22 mouse cellular contexts compared by ENCODE assay signal in the genomic region with DNA sequence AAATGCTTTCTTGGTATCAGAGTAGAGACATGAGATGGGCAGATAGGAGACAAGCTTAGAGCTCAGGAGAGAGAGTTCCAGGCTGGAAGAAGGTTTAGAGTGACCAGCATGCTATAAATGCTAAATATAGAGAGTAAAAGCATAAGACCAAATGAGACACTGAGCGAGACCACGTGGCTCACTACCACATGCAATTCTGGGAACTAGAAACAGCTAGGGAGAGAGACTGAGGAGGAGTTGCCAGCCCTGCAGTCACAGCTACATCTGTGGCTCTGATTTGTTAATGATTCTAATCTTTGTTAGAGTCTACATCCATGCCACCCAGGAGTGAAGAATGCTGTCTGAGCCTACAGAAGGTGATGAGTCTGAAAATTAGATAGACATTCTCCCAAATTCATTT. TPM values are rescaled to one million over a fixed set of nuclear protein-coding genes. Genes with fewer than 3 reads are reported as not detected.
DNase-seq lines count a peak whose midpoint lies in the region; ATAC-seq and TF ChIP-seq lines count a peak whose summit lies in the region.
"Had no signal": no experiment of that assay in that cellular context is flagged by ENCODE, and none has a peak within 500 bp of the region (broad histone marks: within the 10 kb centered on the region; RNA-seq: fewer than 3 reads in every experiment).

No protein-coding gene starts in this region.

- H3K27ac ChIP-seq in layer of hippocampus, adult 2 months: no peak overlapping the region; the same call in 1 of the 2 replicates
- H3K27ac ChIP-seq: embryonic facial prominence, embryonic 13.5 days; forebrain, embryonic 13.5 days; heart, embryonic 10.5 days; hindbrain, embryonic 12.5 days had no signal

- no peak for DNase-seq in frontal cortex, postnatal 25 days (ENCODE audit: low spot score in 2 of 2)
- DNase-seq in layer of hippocampus, adult 2 months (ENCODE audit: low spot score in 2 of 2): peak; percentile 32 to 51
- no peak for DNase-seq in layer of hippocampus, postnatal 36 days
- peak; percentile 42 to 48 for DNase-seq in right cerebral cortex, adult 2 months (ENCODE audit: low spot score in 2 of 2)
- no peak for DNase-seq in right cerebral cortex, postnatal 4 days
- DNase-seq in kidney, postnatal 25 days: no peak
- DNase-seq: adrenal gland, postnatal 14 days; cerebellum, adult 18-20 months; cerebellum, adult 9-11 months; cerebellum, postnatal 36 days; heart, adult 18-20 months; heart, postnatal 10 days; heart, postnatal 4 days had no signal

- H3K4me3 ChIP-seq in layer of hippocampus, adult 2 months: no peak overlapping the region
- H3K4me3 ChIP-seq: embryonic facial prominence, embryonic 13.5 days; forebrain, embryonic 13.5 days; heart, embryonic 10.5 days; hindbrain, embryonic 12.5 days had no signal

- peak; percentile 98 for ATAC-seq in frontal cortex, adult (ENCODE audit: low TSS enrichment)
- no peak for ATAC-seq in monocyte, adult 5-6 weeks (replicated peaks; ENCODE audit: insufficient number of reproducible peaks, low FRiP score, low TSS enrichment, poor library complexity, severe bottlenecking)
- ATAC-seq: forebrain, embryonic 13.5 days; hindbrain, embryonic 16.5 days had no signal

- TF ChIP-seq CTCF in layer of hippocampus, adult 2 months (conservative IDR thresholded peaks at IDR 0.05): no peak

RNA-seq across cellular contexts. Expression of gene Kcna10, which starts 13.3 kb away (rescaled TPM):
- total RNA-seq in layer of hippocampus, adult 2 months (2021): not detected
- total RNA-seq in layer of hippocampus, postnatal 36 days (2021): not detected
- total RNA-seq in monocyte, adult 5-6 weeks (2017): not detected in 3 replicates
- total RNA-seq: adrenal gland, postnatal 14 days; heart, adult 18-20 months; heart, postnatal 10 days; heart, postnatal 4 days; MEL had no signal

RNA-seq across cellular contexts. Expression of gene Cym, which starts 52.0 kb away (rescaled TPM):
- not detected for total RNA-seq in layer of hippocampus, adult 2 months (2021)
- total RNA-seq in layer of hippocampus, postnatal 36 days (2021): under 1 TPM in 1 of 2 experiments, not detected in 1; 0.30 TPM
- 3.7 to 7.2 TPM in 2 of 3 replicates, not detected in the other for total RNA-seq in monocyte, adult 5-6 weeks (2017)
- total RNA-seq: adrenal gland, postnatal 14 days; gastrocnemius, postnatal 4 days; heart, adult 18-20 months; heart, postnatal 10 days; heart, postnatal 4 days had no signal

Comparison
In these comparisons a context has a peak if more than half of its experiments do, and no peak if none do; other contexts are left out.
1. DNase-seq: peak in layer of hippocampus, adult 2 months (2 of 2) and right cerebral cortex, adult 2 months (2 of 2); none in frontal cortex, postnatal 25 days (0 of 2), layer of hippocampus, postnatal 36 days (0 of 2), right cerebral cortex, postnatal 4 days (single experiment) and kidney, postnatal 25 days (0 of 2).